Mouse (Mus musculus): ENCODE data around the gene Dync2h1.

- TF ChIP-seq CTCF (IDR thresholded peaks at IDR 0.05; ENCODE audit: extremely low read depth, insufficient read depth, insufficient read length, insufficient replicate concordance) (no peak), POLR2A (IDR thresholded peaks at IDR 0.05; ENCODE audit: low read depth, low read length) (no peak)
Measured at GRCm38 (mm10) chr9:7014733-7015132, 169.5 kb downstream of the Dync2h1 start.

All from spleen, adult 2 months (tissue).